Comparison of ENCODE assay signal across 13 mouse cellular contexts in the genomic region with DNA sequence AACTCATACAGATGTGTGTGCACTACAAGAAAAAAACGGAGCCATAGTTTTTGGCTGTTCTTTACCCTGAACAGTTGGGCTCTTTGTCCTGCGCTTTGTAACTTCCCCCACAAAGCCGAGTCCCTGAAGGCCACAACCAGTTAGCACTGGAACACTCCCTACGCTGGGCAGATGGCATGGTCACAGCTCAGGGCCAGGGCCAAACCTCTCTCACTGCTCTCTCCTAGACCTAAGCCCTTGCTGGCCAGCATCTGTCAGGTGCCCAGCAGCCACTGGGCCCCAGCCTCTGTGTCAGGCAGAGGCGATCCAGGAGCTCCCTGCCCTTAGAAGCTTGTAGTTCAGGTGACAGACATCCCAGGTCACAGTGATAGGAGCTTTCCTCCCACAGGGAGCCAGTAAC. TPM values are rescaled to one million over a fixed set of nuclear protein-coding genes. Genes with fewer than 3 reads are reported as not detected.
DNase-seq lines count a peak whose midpoint lies in the region; ATAC-seq lines count a peak whose summit lies in the region.
"Had no signal": no experiment of that assay in that cellular context is flagged by ENCODE, and none has a peak within 500 bp of the region (broad histone marks: within the 10 kb centered on the region; RNA-seq: fewer than 3 reads in every experiment).

No protein-coding gene starts in this region.

- peaks cover 89% of the 10 kb centered on the region for H3K4me1 ChIP-seq in hindbrain, embryonic 13.5 days (replicated peaks)
- peaks cover 70% of the 10 kb centered on the region for H3K4me1 ChIP-seq in hindbrain, embryonic 10.5 days (replicated peaks)
- H3K4me1 ChIP-seq in limb, embryonic 12.5 days (replicated peaks), result peaks cover 57% of the 10 kb centered on the region

- DNase-seq in cerebellum, postnatal 14 days, result peak; percentile 33 to 35
- no peak for DNase-seq in cerebellum, postnatal 4 days (ENCODE audit: low spot score in 2 of 2)
- DNase-seq in hindbrain, embryonic 10.5 days (ENCODE audit: low spot score), result no peak
- DNase-seq in adrenal gland, postnatal 10 days, result peak; percentile 51
- DNase-seq in neural tube, embryonic 10.5 days (ENCODE audit: extremely low spot score, low spot score), result no peak
- DNase-seq in layer of hippocampus, postnatal 25 days (ENCODE audit: extremely low spot score in 1 of 2, low spot score in 1 of 2), result no peak
- DNase-seq: cerebellum, postnatal 25 days; heart, postnatal 14 days; liver, embryonic 13.5 days had no signal

- ATAC-seq in hindbrain, embryonic 13.5 days (ENCODE audit: low FRiP score), result no peak
- ATAC-seq in limb, embryonic 12.5 days (ENCODE audit: insufficient number of reproducible peaks, insufficient read depth, low FRiP score, low TSS enrichment, low read depth), result no peak
- ATAC-seq: Patski had no signal

- no peak overlapping the region for H3K9ac ChIP-seq in hindbrain, embryonic 13.5 days
- no peak overlapping the region for H3K9ac ChIP-seq in limb, embryonic 12.5 days (replicated peaks)
- H3K9ac ChIP-seq: embryonic facial prominence, embryonic 12.5 days; liver, embryonic 13.5 days had no signal

- H3K4me3 ChIP-seq in hindbrain, embryonic 13.5 days, result no peak overlapping the region
- H3K4me3 ChIP-seq in hindbrain, embryonic 10.5 days, result no peak overlapping the region
- H3K4me3 ChIP-seq in limb, embryonic 12.5 days (replicated peaks), result no peak overlapping the region
- H3K4me3 ChIP-seq: embryonic facial prominence, embryonic 12.5 days; liver, embryonic 13.5 days had no signal

- WGBS in hindbrain, embryonic 13.5 days, result 83% methylated on average over 5 of the region's 5 CpGs
- WGBS in hindbrain, embryonic 10.5 days, result 84% methylated on average over 5 of the region's 5 CpGs
- WGBS in limb, embryonic 12.5 days, result 70% methylated on average over 5 of the region's 5 CpGs

- no peaks in the 10 kb centered on the region for H3K9me3 ChIP-seq in hindbrain, embryonic 13.5 days
- no peaks in the 10 kb centered on the region for H3K9me3 ChIP-seq in hindbrain, embryonic 10.5 days
- H3K9me3 ChIP-seq in limb, embryonic 12.5 days, result no peaks in the 10 kb centered on the region
- H3K9me3 ChIP-seq: embryonic facial prominence, embryonic 12.5 days; liver, embryonic 13.5 days had no signal

- H3K36me3 ChIP-seq in hindbrain, embryonic 13.5 days, result no peaks in the 10 kb centered on the region
- no peaks in the 10 kb centered on the region for H3K36me3 ChIP-seq in hindbrain, embryonic 10.5 days
- H3K36me3 ChIP-seq in limb, embryonic 12.5 days, result no peaks in the 10 kb centered on the region
- H3K36me3 ChIP-seq: embryonic facial prominence, embryonic 12.5 days had no signal

- 0 out of 2 replicates have a peak overlapping the region, but pooled peaks have one; percentile 1 for H3K27ac ChIP-seq in hindbrain, embryonic 13.5 days
- no peak overlapping the region; the same call in 1 of the 2 replicates for H3K27ac ChIP-seq in hindbrain, embryonic 10.5 days
- H3K27ac ChIP-seq in limb, embryonic 12.5 days, result peak overlapping the region; percentile 79
- H3K27ac ChIP-seq: embryonic facial prominence, embryonic 12.5 days; liver, embryonic 13.5 days had no signal

- no peak overlapping the region for H3K4me2 ChIP-seq in hindbrain, embryonic 13.5 days
- no peak overlapping the region for H3K4me2 ChIP-seq in limb, embryonic 12.5 days
- H3K4me2 ChIP-seq: embryonic facial prominence, embryonic 12.5 days; liver, embryonic 13.5 days had no signal

- no peaks in the 10 kb centered on the region for H3K27me3 ChIP-seq in hindbrain, embryonic 13.5 days
- no peaks in the 10 kb centered on the region for H3K27me3 ChIP-seq in hindbrain, embryonic 10.5 days (ENCODE audit: insufficient read depth, poor library complexity, severe bottlenecking)
- H3K27me3 ChIP-seq in limb, embryonic 12.5 days, result no peaks in the 10 kb centered on the region
- H3K27me3 ChIP-seq: embryonic facial prominence, embryonic 12.5 days; liver, embryonic 13.5 days; Patski had no signal

RNA-seq across cellular contexts. Expression of a gene that starts 13.6 kb away (rescaled TPM):
- polyA plus RNA-seq in hindbrain, embryonic 13.5 days (2015; fragmentation: Nextera tagmentation; extraction: Ambion mirVana), result 96.3 and 98.0 TPM in 2 replicates
- 75.9 and 86.1 TPM in 2 replicates for polyA plus RNA-seq in hindbrain, embryonic 10.5 days (2016; fragmentation: Nextera tagmentation; extraction: Ambion mirVana)
- 10 to 100 TPM; 43.1 to 50.2 TPM for total RNA-seq in adrenal gland, postnatal 10 days (2021)
- 51.7 and 60.1 TPM in 2 replicates for polyA plus RNA-seq in limb, embryonic 12.5 days (2016; fragmentation: Nextera tagmentation; extraction: Ambion mirVana)
- 10 to 100 TPM; 62.5 to 63.8 TPM for total RNA-seq in layer of hippocampus, postnatal 25 days (2021)

Comparison
In these comparisons a context has a peak if more than half of its experiments do, and no peak if none do; other contexts are left out.
1. DNase-seq: peak in cerebellum, postnatal 14 days (2 of 2) and adrenal gland, postnatal 10 days (single experiment); none in cerebellum, postnatal 4 days (0 of 2), hindbrain, embryonic 10.5 days (single experiment), neural tube, embryonic 10.5 days (single experiment) and layer of hippocampus, postnatal 25 days (0 of 2).